Comparison of ENCODE assay signal across 18 mouse cellular contexts in genomic region chr2:154868106-154868505, GRCm38 (mm10). TPM values are rescaled to one million over a fixed set of nuclear protein-coding genes. Genes with fewer than 3 reads are reported as not detected.
A peak's percentile ranks its signal among the peaks of the same experiment; 100 is the strongest.
DNase-seq lines count a peak whose midpoint lies in the region; ATAC-seq lines count a peak whose summit lies in the region.
"Had no signal": no experiment of that assay in that cellular context is flagged by ENCODE, and none has a peak within 500 bp of the region (broad histone marks: within the 10 kb centered on the region; RNA-seq: fewer than 3 reads in every experiment).

No protein-coding gene starts in this region.

- peak; percentile 35 for DNase-seq in kidney, adult 9 months
- DNase-seq in kidney, adult 8-10 months = no peak
- DNase-seq in cerebellum, adult 11 months = peak; percentile 78
- peak; percentile 89 for DNase-seq in cerebellum, adult 9-10 months
- peak; percentile 81 to 83 for DNase-seq in cerebellum, postnatal 36 days
- no peak for DNase-seq in adrenal gland, postnatal 25 days
- DNase-seq: adrenal gland, postnatal 14 days; forebrain, postnatal 0 days; heart, adult 2 months; heart, postnatal 4 days; kidney, postnatal 36 days; left cerebral cortex, postnatal 4 days; lung, embryonic 14.5 days; lung, postnatal 14 days had no signal

- ATAC-seq in megakaryocyte-erythroid progenitor cell, adult 5-6 weeks (replicated peaks; ENCODE audit: low FRiP score, low TSS enrichment, poor library complexity, severe bottlenecking) = no peak
- ATAC-seq in megakaryocyte, adult 5-6 weeks (ENCODE audit: poor library complexity, severe bottlenecking) = no peak
- ATAC-seq: forebrain, postnatal 0 days; intestine, embryonic 16.5 days; midbrain, embryonic 16.5 days had no signal

RNA-seq across cellular contexts. Expression of gene Eif2s2, which starts 24.6 kb away (rescaled TPM):
- total RNA-seq in megakaryocyte-erythroid progenitor cell, adult 5-6 weeks (2014; fragmentation: Nextera tagmentation) = 172 and 189 TPM in 2 replicates
- 319 and 320 TPM in 2 replicates for total RNA-seq in megakaryocyte-erythroid progenitor cell, adult 5-6 weeks (2017)
- total RNA-seq in adrenal gland, postnatal 25 days (2021) = 107 and 151 TPM in 2 replicates
- total RNA-seq in megakaryocyte, adult 5-6 weeks (2015) = 109 and 115 TPM in 2 replicates
- 95.9 and 103 TPM in 2 replicates for total RNA-seq in megakaryocyte, adult 5-6 weeks (2017)

Comparison
In these comparisons a context has a peak if more than half of its experiments do, and no peak if none do; other contexts are left out.
1. DNase-seq: peak in kidney, adult 9 months (single experiment), cerebellum, adult 11 months (single experiment), cerebellum, adult 9-10 months (single experiment) and cerebellum, postnatal 36 days (2 of 2); none in kidney, adult 8-10 months (0 of 2) and adrenal gland, postnatal 25 days (single experiment).